Mouse (Mus musculus) limb, embryonic 11.5 days (tissue): ENCODE data around the gene Slc1a3. TPM values are rescaled to one million over a fixed set of nuclear protein-coding genes. Genes with fewer than 3 reads are reported as not detected.

Experiments used
- ATAC-seq: fragments of 200-750 bp; cut with Nextera tagmentation; 2 replicates; pipeline ENCODE4 v1.8.0; 2017; ENCODE audit warnings: low read depth; ENCODE audit not compliant: insufficient number of reproducible peaks, low FRiP score, low TSS enrichment
- DNase-seq: peaks from one replicate; pipeline ENCODE4 v3.0.0-alpha.2; 2015; ENCODE audit warnings: low spot score
- H3K27ac ChIP-seq: fragments of 300-500 bp; sonication (generic); replicated peaks from 2 replicates; pipeline ENCODE4 v1.5.1; 2014; ENCODE audit warnings: low read depth, mild to moderate bottlenecking, low read length
- H3K27me3 ChIP-seq: fragments of 300-500 bp; sonication (generic); 2 replicates; pipeline ENCODE4 v1.6.1; 2014; ENCODE audit warnings: mild to moderate bottlenecking, low read length, mixed read lengths; ENCODE audit not compliant: control insufficient read depth, insufficient read depth
- H3K36me3 ChIP-seq: fragments of 300-500 bp; sonication (generic); 2 replicates; pipeline ENCODE4 v1.6.1; 2014; ENCODE audit warnings: mild to moderate bottlenecking, low read length, moderate library complexity, mixed read lengths; ENCODE audit not compliant: control insufficient read depth, insufficient read depth
- H3K4me1 ChIP-seq: fragments of 300-500 bp; sonication (generic); 2 replicates; pipeline ENCODE4 v1.6.1; 2014; ENCODE audit warnings: low read length, mixed read lengths; ENCODE audit not compliant: control insufficient read depth, insufficient read depth
- H3K4me2 ChIP-seq: fragments of 300-500 bp; sonication (generic); 2 replicates; pipeline ENCODE4 v1.6.1; 2014; ENCODE audit warnings: low read depth, mild to moderate bottlenecking, moderate library complexity; ENCODE audit not compliant: severe bottlenecking
- H3K4me3 ChIP-seq: fragments of 300-500 bp; sonication (generic); 2 replicates; pipeline ENCODE4 v1.5.1; 2014; ENCODE audit warnings: low read depth, low read length
- H3K9ac ChIP-seq: fragments of 300-500 bp; sonication (generic); 2 replicates; pipeline ENCODE4 v1.6.1; 2014; ENCODE audit warnings: mild to moderate bottlenecking, low read length
- H3K9me3 ChIP-seq: fragments of 300-500 bp; sonication (generic); 2 replicates; pipeline ENCODE4 v1.6.1; 2016; ENCODE audit warnings: low read length; ENCODE audit not compliant: control insufficient read depth
- WGBS: fragments of 180-500 bp; shearing (Covaris S2); extraction: QIAGEN DNeasy Blood & Tissue Kit; methylation state at CpG from one replicate; pipeline ENCODE4 v1.1.7; 2014; 5-methylcytosine and 5-hydroxymethylcytosine counted together
- polyA plus RNA-seq: library from polyadenylated mRNA; unstranded; fragments of >200 nt; fragmentation: Nextera tagmentation; extraction: Ambion mirVana; gene quantifications from 2 replicates; pipeline ENCODE4 v1.2.1, GENCODE M21; 2014

Gene Slc1a3
- polyA plus RNA-seq, 1 experiment from 2014 or later = 24.9 TPM

DNA sequence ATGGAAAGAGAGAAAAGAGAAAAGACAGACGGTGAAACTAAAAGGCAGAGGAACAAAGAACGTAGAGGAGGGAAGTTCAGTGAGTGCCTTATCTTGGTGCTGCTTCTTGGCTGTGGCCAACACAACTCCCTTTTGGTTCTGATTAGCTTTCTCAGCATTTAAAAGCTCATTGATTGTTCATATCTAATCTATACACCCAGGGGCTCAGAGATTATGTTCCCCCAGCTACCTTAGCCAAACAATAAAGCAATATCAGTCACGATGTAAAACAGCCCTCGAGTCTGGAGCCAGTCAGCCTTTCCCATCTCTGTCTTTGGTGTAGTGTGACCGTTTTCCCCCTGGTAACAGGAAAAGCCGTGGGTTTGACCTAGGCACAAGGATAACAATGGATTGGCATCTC, 48.7 kb downstream of the Slc1a3 start:
- Histone ChIP-seq H3K4me1 (peaks cover 8% of the 10 kb centered on the region), H3K27me3 (no peaks in the 10 kb centered on the region), H3K4me2 (no peak overlapping the region), H3K9ac (no peak overlapping the region), H3K36me3 (no peaks in the 10 kb centered on the region), H3K27ac (no peak overlapping the region), H3K9me3 (no peaks in the 10 kb centered on the region), H3K4me3 (no peak overlapping the region)
- DNase-seq (no peak), ATAC-seq (no peak)
- WGBS = 81% methylated on average over 6 of the region's 6 CpGs

DNA sequence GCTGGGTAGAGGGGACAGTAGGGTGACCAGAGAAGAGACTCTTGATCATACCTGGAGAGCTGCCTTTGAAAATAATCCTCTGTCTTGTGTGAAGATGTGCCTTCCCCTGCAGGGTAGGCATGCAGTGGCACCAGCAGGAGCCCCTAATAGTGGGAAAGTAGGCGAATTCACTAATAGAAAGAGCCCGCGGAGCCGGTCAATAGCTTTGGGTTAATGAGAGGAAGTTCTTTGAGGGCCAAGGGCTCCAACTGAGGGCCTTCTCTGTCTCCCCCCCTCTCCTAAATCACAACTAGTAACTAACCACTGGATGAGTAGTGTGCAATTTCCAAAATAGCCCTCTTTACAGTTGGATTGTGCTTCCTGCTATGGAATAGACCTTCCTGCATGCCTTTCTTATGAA, 50.6 kb downstream of the Slc1a3 start:
- 26% methylated on average over 4 of the region's 4 CpGs for WGBS
- Histone ChIP-seq H3K27me3 (no peaks in the 10 kb centered on the region), H3K9ac (no peak overlapping the region), H3K4me2 (no peak overlapping the region), H3K4me1 (peaks cover 8% of the 10 kb centered on the region), H3K27ac (0 out of 2 replicates have a peak overlapping the region, but pooled peaks have one; percentile 45), H3K4me3 (no peak overlapping the region), H3K36me3 (no peaks in the 10 kb centered on the region), H3K9me3 (no peaks in the 10 kb centered on the region)
- no peak for ATAC-seq
- no peak for DNase-seq

DNA sequence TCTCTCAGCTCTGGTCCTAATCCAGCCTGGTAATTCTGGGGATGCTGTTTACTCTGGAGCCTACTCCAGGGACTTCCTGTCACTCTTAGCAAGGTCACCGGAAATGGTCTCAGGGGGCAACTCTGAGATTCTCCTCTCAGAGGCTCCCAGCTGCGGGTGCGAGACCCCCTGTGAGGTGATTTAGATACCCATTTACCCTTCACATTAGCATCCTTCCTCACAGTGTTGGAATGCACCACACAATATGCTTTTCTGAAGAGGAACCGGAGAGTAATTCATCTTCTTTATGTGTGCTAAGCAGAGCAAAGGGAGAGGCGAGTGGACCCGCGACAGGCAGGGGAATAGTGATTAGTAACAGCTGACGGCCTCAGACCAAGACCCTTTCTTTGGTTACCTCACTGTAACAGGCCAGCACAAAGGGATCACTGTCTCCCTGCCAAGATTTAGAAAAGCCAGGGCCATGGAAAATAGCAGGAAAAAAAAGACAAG, 51.0 kb downstream of the Slc1a3 start:
- WGBS = 11% methylated on average over 8 of the region's 8 CpGs
- H3K4me2 ChIP-seq = no peak overlapping the region
- H3K36me3 ChIP-seq = no peaks in the 10 kb centered on the region
- no peaks in the 10 kb centered on the region for H3K27me3 ChIP-seq
- peak; percentile 49; the same call in 1 of the 2 replicates for ATAC-seq
- no peaks in the 10 kb centered on the region for H3K9me3 ChIP-seq
- H3K27ac ChIP-seq = 0 out of 2 replicates have a peak overlapping the region, but pooled peaks have one; percentile 45
- peak; percentile 61 for DNase-seq
- no peak overlapping the region for H3K4me3 ChIP-seq
- H3K4me1 ChIP-seq = peaks cover 8% of the 10 kb centered on the region
- H3K9ac ChIP-seq = no peak overlapping the region

DNA sequence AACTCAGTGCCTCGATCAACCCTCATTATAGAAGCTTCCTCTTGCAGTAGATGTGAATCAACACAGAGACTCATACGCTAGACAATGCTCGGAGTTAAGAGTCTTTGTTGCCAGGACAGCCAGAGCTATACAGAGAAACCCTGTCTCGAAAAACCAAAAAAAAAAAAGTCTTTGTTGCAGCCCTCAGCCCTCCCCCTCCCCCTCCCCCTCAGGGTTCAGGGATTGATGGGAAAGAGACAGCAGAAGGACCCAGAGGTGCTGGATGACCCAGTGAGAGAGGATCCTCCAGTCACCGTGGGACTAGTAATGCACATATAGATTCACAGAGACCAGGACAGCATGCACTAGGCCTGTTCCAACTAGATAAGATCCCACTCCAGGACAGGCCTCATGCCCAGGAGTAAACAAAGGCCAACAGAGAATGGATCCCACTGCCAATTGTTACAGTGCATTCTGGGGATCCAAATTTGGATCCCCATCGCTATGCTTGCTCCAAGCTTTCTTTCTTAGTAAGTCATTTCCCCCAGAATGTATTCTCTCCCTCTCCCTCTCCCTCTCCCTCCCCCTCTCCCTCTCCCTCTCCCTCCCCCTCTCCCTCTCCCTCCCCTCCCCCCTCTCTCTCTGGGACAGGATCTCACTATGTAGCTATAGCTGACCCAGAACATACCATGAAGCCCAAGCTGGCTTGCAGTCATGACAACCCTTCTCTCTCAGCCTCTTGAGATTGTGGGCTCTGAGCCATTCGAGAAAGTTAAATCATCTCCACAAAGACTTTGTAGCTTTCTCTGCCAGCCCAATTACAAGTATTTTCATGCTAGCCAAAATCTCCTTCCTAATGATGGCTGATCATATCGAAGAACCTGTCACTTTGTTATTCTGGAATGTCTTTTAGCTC, 52.2 kb downstream of the Slc1a3 start:
- Histone ChIP-seq H3K27ac (no peak overlapping the region), H3K4me3 (no peak overlapping the region), H3K4me2 (no peak overlapping the region), H3K4me1 (peaks cover 8% of the 10 kb centered on the region), H3K36me3 (no peaks in the 10 kb centered on the region), H3K9me3 (no peaks in the 10 kb centered on the region), H3K9ac (no peak overlapping the region), H3K27me3 (no peaks in the 10 kb centered on the region)
- ATAC-seq = 0 out of 2 replicates have a peak, but pooled peaks have one; percentile 17
- DNase-seq = no peak
- 84% methylated on average over 8 of the region's 8 CpGs for WGBS

DNA sequence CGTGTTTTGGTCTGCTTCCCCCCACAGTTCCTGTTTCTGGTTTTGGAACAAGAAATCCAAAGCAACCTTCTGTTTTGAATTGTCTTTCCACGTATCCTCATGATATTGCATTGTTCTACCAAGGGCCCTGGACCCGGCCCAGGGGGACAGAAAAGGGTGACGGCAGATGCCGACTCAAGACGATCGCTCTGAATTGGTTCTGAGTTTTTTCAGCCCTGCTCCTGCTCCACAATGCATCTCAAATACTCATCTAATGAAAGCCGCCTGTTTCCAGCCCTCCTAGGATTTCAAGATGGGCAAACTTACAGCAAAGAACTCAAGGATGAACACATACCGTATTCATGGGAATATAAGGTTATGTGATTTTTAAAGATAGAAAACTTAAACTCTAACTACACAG, 55.3 kb downstream of the Slc1a3 start:
- H3K9me3 ChIP-seq = no peaks in the 10 kb centered on the region
- no peak overlapping the region for H3K4me2 ChIP-seq
- H3K4me1 ChIP-seq = peaks cover 7% of the 10 kb centered on the region
- no peak overlapping the region for H3K9ac ChIP-seq
- H3K27me3 ChIP-seq = no peaks in the 10 kb centered on the region
- no peak overlapping the region for H3K27ac ChIP-seq
- H3K4me3 ChIP-seq = no peak overlapping the region
- DNase-seq (no peak), ATAC-seq (no peak)
- WGBS = 77% methylated on average over 9 of the region's 9 CpGs
- H3K36me3 ChIP-seq = no peaks in the 10 kb centered on the region

DNA sequence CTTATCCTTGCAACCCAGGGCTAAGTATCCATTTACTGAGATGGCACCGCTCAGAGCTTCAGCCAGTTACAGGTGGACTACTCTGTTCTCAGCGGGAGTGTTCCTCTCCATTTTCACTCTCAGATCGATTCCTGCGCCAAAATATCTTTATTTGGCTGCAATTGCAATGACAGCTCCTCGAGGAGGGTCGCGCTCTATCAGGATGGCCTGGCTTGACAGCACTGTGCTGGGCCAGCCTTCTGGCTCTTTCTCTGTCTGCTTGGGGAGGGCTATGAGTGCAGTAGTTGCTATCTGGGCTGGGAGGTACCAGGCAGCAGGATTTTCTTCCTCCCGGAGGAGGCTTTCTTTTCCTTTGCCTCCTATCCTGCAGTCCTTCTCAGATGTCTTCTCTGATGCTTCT, 57.9 kb downstream of the Slc1a3 start:
- no peak overlapping the region for H3K4me3 ChIP-seq
- H3K4me2 ChIP-seq = no peak overlapping the region
- no peak for ATAC-seq
- H3K4me1 ChIP-seq = no peaks in the 10 kb centered on the region
- WGBS = 92% methylated on average over 8 of the region's 8 CpGs
- H3K27ac ChIP-seq = no peak overlapping the region
- no peak for DNase-seq
- no peaks in the 10 kb centered on the region for H3K27me3 ChIP-seq
- no peaks in the 10 kb centered on the region for H3K36me3 ChIP-seq
- H3K9ac ChIP-seq = no peak overlapping the region
- H3K9me3 ChIP-seq = no peaks in the 10 kb centered on the region

DNA sequence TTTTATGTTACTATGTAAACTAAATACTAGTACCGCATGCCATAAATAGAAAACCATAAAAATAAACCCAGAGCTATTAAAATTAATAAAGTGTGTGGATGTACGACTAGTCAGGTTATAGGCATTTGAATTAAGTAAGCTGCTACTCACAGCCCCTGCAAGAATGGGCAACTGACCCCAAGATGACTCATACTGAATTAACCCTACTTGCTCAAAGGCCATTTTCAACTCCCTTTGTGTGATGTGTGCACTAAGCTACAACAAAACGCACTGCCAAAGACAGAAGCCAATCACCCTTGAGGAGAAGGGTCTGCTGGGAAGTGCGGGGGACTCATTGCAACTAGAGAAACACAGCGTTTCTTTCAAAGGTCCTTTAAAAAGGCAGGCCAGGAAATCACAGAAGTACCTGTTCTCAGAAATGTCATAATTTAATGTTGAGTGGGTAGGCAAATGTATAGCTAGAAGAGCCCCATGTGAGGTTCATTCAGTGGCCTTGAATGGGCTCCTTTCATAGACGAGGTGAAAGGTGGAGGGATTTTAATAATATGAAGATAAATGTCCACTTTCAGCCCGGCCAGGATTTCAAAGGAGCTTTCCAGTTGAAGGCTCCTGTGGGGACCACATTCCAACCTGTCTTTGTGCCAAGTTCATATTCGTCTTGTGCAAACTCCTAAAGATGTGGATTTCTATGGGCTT, 66.4 kb downstream of the Slc1a3 start:
- ATAC-seq = 0 out of 2 replicates have a peak, but pooled peaks have one; percentile 51
- Histone ChIP-seq H3K4me3 (no peak overlapping the region), H3K4me1 (no peaks in the 10 kb centered on the region), H3K9me3 (no peaks in the 10 kb centered on the region), H3K9ac (no peak overlapping the region), H3K4me2 (no peak overlapping the region), H3K27ac (no peak overlapping the region), H3K27me3 (no peaks in the 10 kb centered on the region), H3K36me3 (no peaks in the 10 kb centered on the region)
- DNase-seq = no peak
- 71% methylated on average over 8 of the region's 8 CpGs for WGBS

DNA sequence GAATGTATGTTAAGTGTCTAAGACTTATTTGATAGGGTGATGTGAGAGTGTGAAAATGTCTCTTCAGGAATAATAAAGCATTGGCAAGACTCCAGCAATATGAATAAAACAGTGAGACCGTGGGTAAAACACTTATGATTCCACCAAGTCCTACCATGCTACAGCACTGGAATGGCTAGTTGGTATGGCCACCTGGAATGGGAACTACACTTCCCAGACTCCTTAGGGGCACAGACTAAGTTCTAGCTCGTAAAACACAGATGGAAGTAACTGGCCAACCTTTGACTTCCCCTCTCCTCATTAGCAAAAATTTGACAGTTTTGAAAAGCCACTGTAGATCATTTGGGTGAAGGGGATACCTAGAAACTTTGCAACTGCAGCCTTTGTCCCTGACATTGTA, 70.7 kb downstream of the Slc1a3 start:
- WGBS = 61% methylated on average over 2 of the region's 2 CpGs
- H3K9ac ChIP-seq = no peak overlapping the region
- no peaks in the 10 kb centered on the region for H3K9me3 ChIP-seq
- no peak overlapping the region for H3K4me2 ChIP-seq
- H3K4me1 ChIP-seq = no peaks in the 10 kb centered on the region
- H3K4me3 ChIP-seq = no peak overlapping the region
- H3K36me3 ChIP-seq = no peaks in the 10 kb centered on the region
- no peaks in the 10 kb centered on the region for H3K27me3 ChIP-seq
- ATAC-seq (0 out of 2 replicates have a peak, but pooled peaks have one; percentile 60), DNase-seq (no peak)
- no peak overlapping the region for H3K27ac ChIP-seq
